Mouse (Mus musculus): ENCODE results near the gene Fam102a.
A peak's percentile ranks its signal among the peaks of the same experiment; 100 is the strongest.
"Not testable (repeated sequence)": the region's sequence is repeated elsewhere in the genome, so short reads cannot be mapped to it uniquely, and the experiment has no call there.

Fam102a gene

GRCm38 (mm10) chr2:32534733-32535471 lies at the start of gene Fam102a:
Gene Fam102a, plus strand, starts transcription at chr2:32535332.
- peak; percentile 99 for DNase-seq (ENCODE audit: low spot score)

DNA sequence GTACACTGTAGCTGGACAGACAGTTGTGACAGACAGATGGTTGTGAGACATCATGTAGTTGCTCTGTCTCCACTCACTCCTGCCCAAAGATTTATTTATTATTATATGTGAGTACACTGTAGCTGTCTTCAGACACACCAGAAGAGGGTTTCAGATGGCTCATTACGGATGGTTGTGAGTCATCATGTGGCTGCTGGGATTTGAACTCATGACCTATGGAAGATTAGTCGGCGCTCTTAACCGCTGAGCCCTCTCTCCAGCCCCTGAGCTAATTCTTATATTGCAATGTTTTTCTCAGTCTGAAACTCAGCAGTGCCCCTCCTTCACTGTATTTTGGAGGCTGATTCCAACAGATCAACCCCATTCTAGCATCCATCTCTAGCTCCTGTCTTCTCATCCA lies 49.4 kb upstream of the Fam102a start:
- DNase-seq (ENCODE audit: low spot score), result no peak

GRCm38 (mm10) chr2:32486155-32486554 lies 49.0 kb upstream of the Fam102a start:
- DNase-seq (ENCODE audit: low spot score), result no peak

GRCm38 (mm10) chr2:32487124-32487623 lies 48.0 kb upstream of the Fam102a start:
- DNase-seq (ENCODE audit: low spot score), result peak; percentile 92

DNA sequence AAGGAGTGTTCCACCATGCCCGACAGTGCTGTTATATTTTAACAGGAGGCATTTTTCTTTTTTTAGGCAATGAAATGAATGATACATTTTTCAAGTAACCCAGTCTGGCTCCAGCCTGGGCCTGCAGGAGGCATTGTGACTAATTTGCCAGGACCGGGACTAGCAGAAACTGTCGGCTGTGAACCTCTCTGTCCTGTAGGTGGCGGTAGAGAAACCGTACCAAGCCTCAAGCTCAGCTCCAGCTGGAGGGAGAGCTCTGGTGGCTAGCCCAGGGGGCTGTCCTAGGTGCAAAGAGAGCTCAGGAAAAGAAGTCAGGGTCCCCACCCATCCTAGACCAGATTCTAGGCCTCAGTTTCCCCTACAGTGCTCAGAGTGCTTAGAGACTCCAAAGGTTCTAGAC lies 46.5 kb upstream of the Fam102a start:
- peak; percentile 90 for DNase-seq (ENCODE audit: low spot score)

- not testable (repeated sequence) for DNase-seq (ENCODE audit: low spot score)
Measured at GRCm38 (mm10) chr2:32490730-32491129, 44.4 kb upstream of the Fam102a start.

DNA sequence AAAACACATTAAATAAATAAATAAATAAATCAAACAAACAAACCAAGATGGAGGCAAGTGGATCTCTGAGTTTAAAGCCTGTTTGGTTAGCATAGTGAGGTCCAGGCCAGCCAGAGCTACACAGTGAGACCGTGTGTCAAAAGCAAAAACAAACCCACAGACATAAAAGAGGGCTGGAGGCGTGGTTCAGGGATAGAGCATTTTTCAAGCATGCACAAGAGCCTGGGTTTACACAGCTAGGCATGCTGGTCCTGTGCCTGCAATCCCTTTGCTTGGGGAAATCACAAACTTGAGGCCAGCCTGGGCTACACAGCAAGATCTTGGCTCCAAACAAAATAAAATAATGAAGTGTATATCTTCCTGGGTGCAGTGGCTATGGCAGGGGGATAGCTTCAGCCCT lies 42.5 kb upstream of the Fam102a start:
- DNase-seq (ENCODE audit: low spot score), result no peak

- DNase-seq (ENCODE audit: low spot score), result peak; percentile 38
Measured at GRCm38 (mm10) chr2:32493301-32493701, 41.8 kb upstream of the Fam102a start.

DNA sequence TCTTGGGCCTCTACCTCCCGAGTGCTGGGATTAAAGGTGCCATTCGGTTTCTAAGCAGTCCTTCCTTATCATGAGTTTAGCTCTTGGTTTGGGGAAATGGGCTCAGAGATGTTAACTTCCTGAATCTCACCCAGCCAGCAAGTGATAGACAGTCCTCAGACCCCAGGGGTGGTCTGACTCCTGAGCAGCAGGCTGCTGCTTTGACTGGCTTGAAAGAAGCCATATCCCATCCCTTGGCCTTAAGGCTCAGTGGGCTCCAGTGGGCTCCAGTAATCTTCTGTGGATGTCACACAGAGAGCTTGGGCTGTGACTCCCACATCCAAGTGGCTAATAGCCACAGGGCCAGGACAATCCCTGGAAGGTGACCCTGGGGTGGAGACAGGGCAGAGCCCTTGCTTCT lies 40.6 kb upstream of the Fam102a start:
- no peak for DNase-seq (ENCODE audit: low spot score)

GRCm38 (mm10) chr2:32495185-32495726 lies 39.9 kb upstream of the Fam102a start:
- DNase-seq (ENCODE audit: low spot score), result peak; percentile 87

DNA sequence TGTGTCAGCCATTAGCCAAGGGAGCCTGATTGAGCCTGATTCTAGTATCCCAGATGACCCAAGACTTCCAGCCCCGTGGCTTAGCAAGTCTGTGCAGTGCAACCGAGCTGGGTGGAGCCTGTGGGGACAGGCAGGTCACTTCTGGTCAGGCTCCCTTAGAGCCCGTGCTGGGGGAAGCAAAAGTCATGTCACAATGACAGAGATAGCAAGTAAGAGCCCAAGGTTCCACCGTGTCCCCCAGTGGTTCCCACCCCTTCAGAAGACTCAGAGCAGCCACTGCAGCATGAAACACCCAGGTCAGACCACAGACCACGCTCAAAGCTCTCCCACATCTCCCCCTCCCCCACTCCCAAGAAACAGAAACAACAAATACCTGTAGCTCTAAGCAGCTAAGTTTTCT lies 38.9 kb upstream of the Fam102a start:
- no peak for DNase-seq (ENCODE audit: low spot score)

DNA sequence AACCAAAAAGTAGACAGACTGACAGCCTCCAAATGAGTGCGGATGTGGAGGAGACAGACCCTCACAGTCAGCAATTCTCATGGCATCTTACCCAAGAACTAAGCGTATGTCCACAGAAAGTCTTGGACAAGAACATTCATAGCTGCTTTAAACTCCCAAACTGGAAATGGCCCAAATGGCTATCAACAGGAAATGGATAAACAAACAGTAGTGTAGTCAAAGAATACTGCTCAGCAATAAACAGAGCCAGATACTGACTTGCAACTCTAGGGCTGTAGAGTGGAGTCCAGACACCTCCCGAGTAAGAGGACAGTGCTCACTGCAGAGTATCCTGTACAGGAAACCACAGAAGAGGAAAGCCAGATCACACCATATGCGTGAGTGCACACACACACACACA lies 35.8 kb upstream of the Fam102a start:
- peak; percentile 64 for DNase-seq (ENCODE audit: low spot score)

GRCm38 (mm10) chr2:32500461-32500860 lies 34.7 kb upstream of the Fam102a start:
- DNase-seq (ENCODE audit: low spot score), result no peak

DNA sequence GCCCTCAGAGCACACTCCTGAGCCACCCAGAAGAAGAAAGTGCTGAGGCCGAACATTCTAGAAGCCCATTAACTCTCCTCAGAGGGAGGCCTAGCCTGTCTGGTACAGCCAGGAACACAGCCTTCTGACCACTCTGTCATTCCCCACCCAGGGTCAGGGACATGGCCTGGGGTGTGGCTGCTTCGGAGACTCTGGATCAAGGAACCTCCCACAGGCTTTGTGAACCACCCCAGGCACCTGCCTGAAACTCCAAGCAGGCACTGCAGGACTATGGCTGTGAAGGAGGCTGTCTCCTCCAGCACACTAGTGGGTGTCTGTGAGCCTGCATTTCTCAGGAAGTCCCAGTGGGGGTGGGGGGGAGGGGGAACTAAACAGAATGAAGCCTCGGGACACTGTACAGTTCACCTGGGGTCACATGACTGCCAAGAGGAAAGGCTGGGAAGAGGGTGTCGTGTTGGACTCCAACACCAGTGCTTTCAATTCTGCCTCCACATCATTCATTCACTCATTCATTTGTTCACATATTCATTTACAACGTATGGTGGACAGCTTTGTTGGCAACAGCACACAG lies 33.3 kb upstream of the Fam102a start:
- DNase-seq (ENCODE audit: low spot score), result no peak

DNA sequence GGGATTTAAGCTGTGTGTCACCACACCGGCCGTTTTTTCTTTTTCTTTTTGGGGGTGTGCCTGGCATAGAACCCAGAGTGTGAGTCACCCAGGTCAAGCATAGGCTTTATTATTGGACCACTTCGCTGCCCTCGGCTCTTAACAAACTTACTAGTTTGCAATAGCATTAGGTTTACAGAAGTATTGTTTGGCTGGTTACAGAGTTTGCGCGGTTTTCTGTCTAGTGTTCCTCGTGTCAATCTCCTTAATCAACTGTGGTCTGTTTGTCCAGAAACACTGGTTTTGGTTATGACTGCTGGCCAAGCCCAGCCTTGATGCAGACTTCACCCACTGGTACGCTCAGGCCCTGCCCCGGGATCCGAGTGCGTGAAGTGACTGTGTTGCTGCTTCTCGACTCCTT lies 32.3 kb upstream of the Fam102a start:
- peak; percentile 34 for DNase-seq (ENCODE audit: low spot score)

- DNase-seq (ENCODE audit: low spot score), result no peak
Measured at GRCm38 (mm10) chr2:32503588-32503987, 31.5 kb upstream of the Fam102a start.

- DNase-seq (ENCODE audit: low spot score), result no peak
Measured at GRCm38 (mm10) chr2:32505536-32505935, 29.6 kb upstream of the Fam102a start.

- no peak for DNase-seq (ENCODE audit: low spot score)
Measured at GRCm38 (mm10) chr2:32506673-32507668, 28.2 kb upstream of the Fam102a start.

DNA sequence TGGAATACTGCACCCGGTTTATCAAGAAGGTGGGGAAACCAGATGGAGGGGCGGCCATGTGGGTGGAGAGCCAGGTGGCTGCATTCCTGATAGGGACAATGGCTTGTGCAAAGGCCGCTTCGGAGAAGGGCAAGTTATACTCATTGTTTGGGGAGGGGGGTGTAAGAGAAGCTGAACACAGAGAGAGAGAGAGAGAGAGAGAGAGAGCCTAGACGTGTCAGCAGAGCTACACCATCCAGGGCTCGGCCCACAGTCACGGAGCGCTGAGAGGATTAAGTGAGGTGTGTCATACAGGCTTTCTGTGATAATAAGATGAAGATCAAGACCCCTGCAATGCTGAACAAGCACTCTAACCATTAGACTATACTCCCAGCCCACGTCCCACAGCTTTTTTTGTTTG lies 27.2 kb upstream of the Fam102a start:
- DNase-seq (ENCODE audit: low spot score), result no peak

- DNase-seq (ENCODE audit: low spot score), result peak; percentile 59
Measured at GRCm38 (mm10) chr2:32509287-32509686, 25.8 kb upstream of the Fam102a start.

DNA sequence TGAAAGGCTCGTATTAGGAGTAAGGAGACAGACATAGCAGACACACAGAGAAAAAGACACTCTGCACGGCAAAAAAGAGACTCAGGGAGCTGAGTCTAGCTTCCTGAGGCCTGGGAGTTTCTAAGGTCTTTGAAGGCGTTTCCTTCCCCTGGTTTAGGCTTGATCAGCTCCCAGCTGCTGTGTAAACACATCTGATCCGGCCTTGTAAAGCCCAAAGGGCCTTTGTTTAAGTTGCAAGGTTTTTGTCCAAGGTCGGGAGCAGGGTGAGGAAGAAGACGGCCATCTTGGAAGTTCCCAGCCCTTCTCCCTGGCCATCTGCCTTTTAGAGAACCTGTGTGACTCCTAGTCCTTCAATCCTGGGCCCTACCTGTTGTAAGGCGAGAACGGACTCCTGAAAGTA lies 25.2 kb upstream of the Fam102a start:
- DNase-seq (ENCODE audit: low spot score), result peak; percentile 54

GRCm38 (mm10) chr2:32512592-32512991 lies 22.5 kb upstream of the Fam102a start:
- DNase-seq (ENCODE audit: low spot score), result no peak
